Mouse (Mus musculus) spleen, adult 12 weeks (tissue): ENCODE measurements around the gene Nek8.

Experiments used
- DNase-seq: peaks from one replicate; pipeline ENCODE4 v3.0.0; 2022; ENCODE audit warnings: low spot score

Gene Nek8

GRCm38 (mm10) chr11:78182961-78183844 is 6.7 kb upstream of the Nek8 start, which contains the start of gene Rpl23a:
Gene Rpl23a, minus strand, starts transcription at chr11:78183584.
- DNase-seq = peak; percentile 73

GRCm38 (mm10) chr11:78182450-78182849 is 6.0 kb upstream of the Nek8 start:
- no peak for DNase-seq

GRCm38 (mm10) chr11:78181830-78182357 is 5.4 kb upstream of the Nek8 start:
- DNase-seq = no peak

GRCm38 (mm10) chr11:78180081-78180761 is 3.7 kb upstream of the Nek8 start:
- no peak for DNase-seq

GRCm38 (mm10) chr11:78179438-78179999 is 3.0 kb upstream of the Nek8 start:
- DNase-seq = no peak

GRCm38 (mm10) chr11:78178859-78179437 is 2.5 kb upstream of the Nek8 start:
- no peak for DNase-seq

GRCm38 (mm10) chr11:78177903-78178858 is 1.7 kb upstream of the Nek8 start:
- peak; percentile 92 for DNase-seq

- no peak for DNase-seq
These were observed 962 bp upstream of the Nek8 start for GRCm38 (mm10) chr11:78177437-78177836.

- no peak for DNase-seq
These were observed 443 bp upstream of the Nek8 start for GRCm38 (mm10) chr11:78176905-78177331.

- no peak for DNase-seq
These were observed 589 bp downstream of the Nek8 start for GRCm38 (mm10) chr11:78175771-78176401.

GRCm38 (mm10) chr11:78174506-78174905 is 2.0 kb downstream of the Nek8 start:
- DNase-seq = no peak

- DNase-seq = no peak
These were observed 3.6 kb downstream of the Nek8 start for GRCm38 (mm10) chr11:78172748-78173383.

- no peak for DNase-seq
These were observed 4.3 kb downstream of the Nek8 start for GRCm38 (mm10) chr11:78172034-78172747.

- no peak for DNase-seq
These were observed 5.1 kb downstream of the Nek8 start for GRCm38 (mm10) chr11:78171328-78171727.

- no peak for DNase-seq
These were observed 6.2 kb downstream of the Nek8 start for GRCm38 (mm10) chr11:78170306-78170705.

- peak; percentile 59 for DNase-seq
These were observed 7.7 kb downstream of the Nek8 start for GRCm38 (mm10) chr11:78168541-78169468.

GRCm38 (mm10) chr11:78167257-78167959 is 9.1 kb downstream of the Nek8 start:
- DNase-seq = no peak

- no peak for DNase-seq
These were observed 9.8 kb downstream of the Nek8 start for GRCm38 (mm10) chr11:78166640-78167039.
